Mouse (Mus musculus) embryonic facial prominence, embryonic 11.5 days (tissue): ENCODE data around the gene Fkbp14. TPM values are rescaled to one million over a fixed set of nuclear protein-coding genes. Genes with fewer than 3 reads are reported as not detected.

Experiments used
- ATAC-seq: fragments of 200-750 bp; cut with Nextera tagmentation; replicated peaks from 2 replicates; pipeline ENCODE4 v1.8.0; 2017; ENCODE audit warnings: low read depth; ENCODE audit not compliant: insufficient number of reproducible peaks, low FRiP score, low TSS enrichment
- DNase-seq: peaks from one replicate; pipeline ENCODE4 v3.0.0-alpha.2; 2015; ENCODE audit warnings: low spot score
- H3K27ac ChIP-seq: fragments of 300-500 bp; sonication (generic); replicated peaks from 2 replicates; pipeline ENCODE4 v1.5.1; 2014; ENCODE audit warnings: mild to moderate bottlenecking, low read depth, low read length, control low read depth
- H3K27me3 ChIP-seq: fragments of 300-500 bp; sonication (generic); 2 replicates; pipeline ENCODE4 v1.6.1; 2014; ENCODE audit warnings: mild to moderate bottlenecking, low read length, moderate library complexity, mixed read lengths; ENCODE audit not compliant: control insufficient read depth, insufficient read depth
- H3K36me3 ChIP-seq: fragments of 300-500 bp; sonication (generic); replicated peaks from 2 replicates; pipeline ENCODE4 v1.6.1; 2014; ENCODE audit warnings: low read depth, mild to moderate bottlenecking, low read length, moderate library complexity, mixed read lengths; ENCODE audit not compliant: control insufficient read depth, insufficient read depth
- H3K4me1 ChIP-seq: fragments of 300-500 bp; sonication (generic); 2 replicates; pipeline ENCODE4 v1.6.1; 2014; ENCODE audit warnings: low read length, mixed read lengths; ENCODE audit not compliant: control insufficient read depth, insufficient read depth
- H3K4me2 ChIP-seq: fragments of 300-500 bp; sonication (generic); 2 replicates; pipeline ENCODE4 v1.6.1; 2014; ENCODE audit warnings: low read depth, mild to moderate bottlenecking, control low read depth, low read length, moderate library complexity
- H3K4me3 ChIP-seq: fragments of 300-500 bp; sonication (generic); 2 replicates; pipeline ENCODE4 v1.5.1; 2014; ENCODE audit warnings: low read depth, low read length, control low read depth
- H3K9ac ChIP-seq: fragments of 300-500 bp; sonication (generic); replicated peaks from 2 replicates; pipeline ENCODE4 v1.6.1; 2014; ENCODE audit warnings: mild to moderate bottlenecking, control low read depth, low read length
- H3K9me3 ChIP-seq: fragments of 300-500 bp; sonication (generic); replicated peaks from 2 replicates; pipeline ENCODE4 v1.6.1; 2016; ENCODE audit warnings: mild to moderate bottlenecking, low read length, inconsistent platforms, mixed read lengths; ENCODE audit not compliant: control insufficient read depth
- WGBS: fragments of 180-500 bp; shearing (Covaris S2); extraction: QIAGEN DNeasy Blood & Tissue Kit; methylation state at CpG from one replicate; pipeline ENCODE4 v1.1.7; 2014; 5-methylcytosine and 5-hydroxymethylcytosine counted together
- polyA plus RNA-seq: library from polyadenylated mRNA; unstranded; fragments of >200 nt; fragmentation: Nextera tagmentation; extraction: Ambion mirVana; gene quantifications from 2 replicates; pipeline ENCODE4 v1.2.1, GENCODE M21; 2014

Gene Fkbp14
- polyA plus RNA-seq, 1 experiment from 2014 or later = 23.9 TPM

- Histone ChIP-seq H3K4me2 (no peak overlapping the region), H3K27me3 (no peaks in the 10 kb centered on the region), H3K4me3 (no peak overlapping the region), H3K4me1 (no peaks in the 10 kb centered on the region), H3K9me3 (no peaks in the 10 kb centered on the region), H3K36me3 (no peaks in the 10 kb centered on the region), H3K9ac (no peak overlapping the region), H3K27ac (no peak overlapping the region)
- 94% methylated on average over 7 of the region's 7 CpGs for WGBS
- no peak for DNase-seq
- no peak for ATAC-seq
Measured at GRCm38 (mm10) chr6:54619530-54619929, 22.4 kb upstream of the Fkbp14 start.

DNA sequence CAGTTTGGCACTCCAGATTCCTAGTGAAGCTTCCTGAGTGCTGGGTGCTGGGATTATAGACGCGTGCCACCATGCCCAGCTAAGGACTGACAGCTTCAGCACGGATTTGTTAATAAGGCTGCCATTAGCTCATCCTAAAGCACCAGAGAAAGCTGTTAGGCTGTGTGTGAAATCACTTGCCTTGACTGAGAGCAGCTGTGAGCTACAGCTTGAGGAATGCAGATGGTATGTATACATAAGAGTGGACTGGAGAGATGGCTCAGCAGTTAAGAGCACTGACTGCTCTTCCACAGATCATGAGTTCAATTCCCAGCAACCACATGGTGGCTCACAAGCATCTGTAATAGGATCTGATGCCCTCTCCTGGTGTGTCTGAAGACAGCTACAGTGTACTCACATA, 20.3 kb upstream of the Fkbp14 start:
- 77% methylated on average over 3 of the region's 3 CpGs for WGBS
- Histone ChIP-seq H3K4me3 (no peak overlapping the region), H3K36me3 (no peaks in the 10 kb centered on the region), H3K9ac (no peak overlapping the region), H3K27ac (no peak overlapping the region), H3K27me3 (no peaks in the 10 kb centered on the region), H3K4me1 (no peaks in the 10 kb centered on the region), H3K4me2 (no peak overlapping the region), H3K9me3 (no peaks in the 10 kb centered on the region)
- ATAC-seq (no peak), DNase-seq (no peak)

DNA sequence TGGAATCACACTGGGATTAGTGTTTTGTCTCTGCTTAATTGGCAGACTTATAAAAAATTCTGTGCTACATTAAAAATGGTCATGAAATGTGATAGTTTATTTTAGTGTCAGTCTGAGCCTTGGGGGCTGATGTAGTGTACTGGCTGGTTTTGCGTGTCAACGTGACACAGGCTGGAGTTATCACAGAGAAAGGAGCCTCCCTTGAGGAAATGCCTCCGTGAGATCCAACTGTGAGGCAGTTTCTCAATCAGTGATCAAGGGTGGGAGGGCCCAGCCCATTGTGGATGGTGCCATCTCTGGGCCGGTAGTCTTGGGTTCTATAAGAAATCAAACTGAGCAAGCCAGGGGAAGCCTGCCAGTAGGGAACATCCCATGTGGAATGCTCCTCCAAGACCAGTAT, 9.1 kb upstream of the Fkbp14 start:
- no peaks in the 10 kb centered on the region for H3K9me3 ChIP-seq
- H3K4me1 ChIP-seq = no peaks in the 10 kb centered on the region
- ATAC-seq (no peak), DNase-seq (no peak)
- H3K4me2 ChIP-seq = no peak overlapping the region
- no peak overlapping the region for H3K4me3 ChIP-seq
- no peaks in the 10 kb centered on the region for H3K36me3 ChIP-seq
- 67% methylated on average over 4 of the region's 4 CpGs for WGBS
- H3K27me3 ChIP-seq = no peaks in the 10 kb centered on the region
- H3K27ac ChIP-seq = no peak overlapping the region
- no peak overlapping the region for H3K9ac ChIP-seq

GRCm38 (mm10) chr6:54604001-54604715, 7.0 kb upstream of the Fkbp14 start:
- H3K4me1 ChIP-seq = no peaks in the 10 kb centered on the region
- no peaks in the 10 kb centered on the region for H3K27me3 ChIP-seq
- H3K36me3 ChIP-seq = no peaks in the 10 kb centered on the region
- no peak overlapping the region for H3K4me2 ChIP-seq
- WGBS = 94% methylated on average over 1 of the region's 1 CpGs
- no peak overlapping the region for H3K4me3 ChIP-seq
- H3K9me3 ChIP-seq = no peaks in the 10 kb centered on the region
- ATAC-seq (no peak), DNase-seq (no peak)
- no peak overlapping the region for H3K27ac ChIP-seq
- H3K9ac ChIP-seq = no peak overlapping the region

DNA sequence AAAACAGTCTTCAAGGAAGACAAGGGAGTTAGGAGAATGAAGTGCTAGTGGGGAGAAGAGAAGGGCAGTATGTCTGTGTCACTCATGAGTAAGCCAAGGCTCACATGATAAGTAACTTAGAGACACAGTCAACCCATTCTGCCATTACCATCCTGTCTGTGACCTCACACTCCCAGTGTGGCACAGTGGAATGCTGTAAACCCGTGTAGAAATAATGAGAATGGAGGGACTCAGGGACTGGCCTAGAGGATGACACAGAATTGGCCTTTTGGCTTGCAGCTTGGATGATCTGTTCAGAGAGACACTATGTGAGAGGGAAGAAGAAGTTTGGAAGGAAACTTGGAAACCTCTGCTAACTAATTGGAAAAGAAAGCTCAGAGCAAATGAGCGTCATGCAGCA, 5.8 kb upstream of the Fkbp14 start:
- WGBS = 89% methylated on average over 2 of the region's 2 CpGs
- no peak overlapping the region for H3K4me3 ChIP-seq

DNA sequence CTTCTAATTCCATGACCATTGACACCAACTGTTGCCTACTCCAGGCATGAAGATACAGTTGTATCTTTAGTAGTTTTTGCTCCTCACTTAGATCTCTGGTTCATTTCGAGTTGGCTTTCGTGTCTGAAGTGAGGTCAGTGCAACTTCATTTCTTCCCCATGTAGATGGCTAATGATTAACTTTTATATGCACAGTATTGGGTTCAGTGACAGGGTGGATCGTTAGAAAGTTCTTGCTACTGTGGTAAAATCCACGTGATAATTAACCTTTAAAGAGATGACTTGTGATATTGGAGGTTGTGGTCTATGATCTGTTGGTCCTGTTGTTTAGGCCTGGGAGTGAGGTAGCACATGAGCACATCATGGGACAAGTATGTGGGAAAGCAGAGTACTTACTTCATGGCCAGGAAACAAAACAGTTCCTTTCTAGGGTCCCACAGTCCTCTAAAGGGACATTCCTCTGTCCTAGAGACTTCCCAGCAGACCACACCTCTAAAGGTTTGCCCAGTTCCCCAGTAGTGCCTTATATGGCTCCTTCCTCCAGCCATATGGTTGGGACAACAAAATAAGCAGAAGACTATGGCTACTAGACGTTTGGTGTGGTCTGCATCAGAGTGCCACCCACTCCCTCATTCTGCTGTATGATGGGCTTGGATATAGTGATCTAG, 3.7 kb upstream of the Fkbp14 start:
- Histone ChIP-seq H3K36me3 (no peaks in the 10 kb centered on the region), H3K4me2 (no peak overlapping the region), H3K4me3 (no peak overlapping the region), H3K9me3 (no peaks in the 10 kb centered on the region), H3K4me1 (no peaks in the 10 kb centered on the region), H3K27me3 (no peaks in the 10 kb centered on the region), H3K9ac (no peak overlapping the region), H3K27ac (no peak overlapping the region)
- DNase-seq (no peak), ATAC-seq (no peak)
- 84% methylated on average over 5 of the region's 5 CpGs for WGBS

More for the DNA sequence above, 5.8 kb upstream of the Fkbp14 start:
- Histone ChIP-seq H3K27ac (no peak overlapping the region), H3K4me2 (no peak overlapping the region), H3K36me3 (no peaks in the 10 kb centered on the region), H3K27me3 (no peaks in the 10 kb centered on the region), H3K9ac (no peak overlapping the region), H3K9me3 (no peaks in the 10 kb centered on the region), H3K4me1 (no peaks in the 10 kb centered on the region)
- DNase-seq (no peak), ATAC-seq (no peak)

- 83% methylated on average over 3 of the region's 3 CpGs for WGBS
- no peak for DNase-seq
- H3K9ac ChIP-seq = no peak overlapping the region
- no peak overlapping the region for H3K4me2 ChIP-seq
- ATAC-seq = no peak
- no peaks in the 10 kb centered on the region for H3K36me3 ChIP-seq
- no peaks in the 10 kb centered on the region for H3K4me1 ChIP-seq
- no peaks in the 10 kb centered on the region for H3K9me3 ChIP-seq
- no peak overlapping the region for H3K27ac ChIP-seq
- H3K27me3 ChIP-seq = no peaks in the 10 kb centered on the region
- no peak overlapping the region for H3K4me3 ChIP-seq
Measured at GRCm38 (mm10) chr6:54597711-54598110, 603 bp upstream of the Fkbp14 start.

DNA sequence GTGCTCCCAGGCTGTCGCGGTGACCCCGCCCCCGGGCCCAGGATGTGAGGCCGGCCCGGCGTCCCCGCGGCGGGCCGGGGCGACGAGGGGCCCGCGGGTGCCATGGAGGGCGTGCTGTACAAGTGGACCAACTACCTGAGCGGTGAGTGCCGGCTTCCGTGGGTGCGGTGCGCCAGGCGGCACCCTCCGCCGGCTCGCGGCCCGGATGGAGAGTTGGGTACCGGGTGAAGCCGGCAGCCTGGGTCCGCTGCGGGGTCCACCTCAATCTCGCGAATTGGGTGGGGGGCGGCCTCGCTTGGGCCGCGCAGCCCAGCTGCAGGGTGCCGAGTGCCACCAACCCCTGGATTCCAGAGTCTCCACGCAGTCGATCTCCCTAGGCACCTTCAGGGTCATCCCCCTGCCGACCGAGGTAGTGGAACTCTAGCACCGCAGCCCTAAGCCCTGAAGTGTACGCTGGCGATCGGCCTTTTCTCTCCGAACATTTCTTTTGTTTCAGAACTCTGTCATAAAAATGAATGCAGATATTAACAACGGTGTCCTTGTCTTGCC, 1.7 kb downstream of the Fkbp14 start:
- no peaks in the 10 kb centered on the region for H3K27me3 ChIP-seq
- no peaks in the 10 kb centered on the region for H3K36me3 ChIP-seq
- H3K4me1 ChIP-seq = no peaks in the 10 kb centered on the region
- H3K9ac ChIP-seq = peak overlapping the region; percentile 85
- no peak overlapping the region; the same call in 1 of the 2 replicates for H3K27ac ChIP-seq
- peak; percentile 40 for DNase-seq
- under 1% methylated on average over 48 of the region's 48 CpGs for WGBS
- H3K4me3 ChIP-seq = peak overlapping the region; percentile 80
- ATAC-seq = peak; percentile 68
- H3K9me3 ChIP-seq = no peaks in the 10 kb centered on the region
- H3K4me2 ChIP-seq = peak overlapping the region; percentile 69
